Mouse (Mus musculus) lung, adult 2 months (tissue): Measurements from ENCODE around the gene Itgb1.

Source experiments
- CTCF ChIP-seq: fragments of 200-500 bp; IDR thresholded peaks from 2 replicates; pipeline ENCODE4 v1.5.1; 2011; ENCODE audit warnings: mild to moderate bottlenecking, low read length, control low read depth; ENCODE audit not compliant: insufficient read depth
- POLR2A ChIP-seq: fragments of 200-500 bp; IDR thresholded peaks from 2 replicates; pipeline ENCODE4 v1.6.1; 2011; ENCODE audit warnings: low read depth, mild to moderate bottlenecking, control low read depth, low read length, borderline replicate concordance; ENCODE audit errors: extremely low read depth

DNA sequence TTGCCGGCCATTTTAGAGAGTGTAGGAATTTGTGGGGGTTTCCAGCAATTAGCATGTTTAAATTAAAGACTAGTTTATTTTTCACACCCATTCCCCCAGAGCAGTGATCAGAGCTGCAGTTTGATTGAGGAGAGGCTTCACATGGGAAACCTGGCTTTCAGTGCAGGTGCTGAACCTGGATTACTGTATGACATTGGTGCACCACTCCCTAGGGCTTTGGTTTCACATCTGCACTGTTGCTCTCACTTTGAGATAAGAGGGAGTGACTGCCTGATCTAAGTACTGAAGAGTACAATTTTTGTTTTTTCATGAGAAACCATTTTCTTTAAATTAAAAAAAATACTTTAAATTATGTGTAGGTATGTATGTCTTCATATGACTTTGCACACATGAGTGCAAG, 4.6 kb downstream of the Itgb1 start:
- TF ChIP-seq CTCF (no peak), POLR2A (no peak)
